Mouse (Mus musculus): ENCODE measurements around the gene Afdn. TPM values are rescaled to one million over a fixed set of nuclear protein-coding genes. Genes with fewer than 3 reads are reported as not detected.
"Not testable (repeated sequence)": the region's sequence is repeated elsewhere in the genome, so short reads cannot be mapped to it uniquely, and the experiment has no call there.

The Afdn gene
- polyA plus RNA-seq, 1 experiment = 51.7 TPM

GRCm38 (mm10) chr17:13924588-13924987 is 164.2 kb downstream of the Afdn start:
- H3K4me1 ChIP-seq (ENCODE audit: control insufficient read depth, insufficient read depth, low read length) = peaks cover 27% of the 10 kb centered on the region
- H3K4me3 ChIP-seq (ENCODE audit: insufficient read depth, low read length) = no peak overlapping the region
- TF ChIP-seq POLR2A (IDR thresholded peaks at IDR 0.05; ENCODE audit: low read depth, low read length) = no peak
- no peak for TF ChIP-seq CTCF (IDR thresholded peaks at IDR 0.05; ENCODE audit: borderline replicate concordance, insufficient read depth, low read length)
- H3K27ac ChIP-seq (ENCODE audit: insufficient read depth, low read length) = no peak overlapping the region

GRCm38 (mm10) chr17:13925931-13926330 is 165.6 kb downstream of the Afdn start:
- TF ChIP-seq POLR2A (IDR thresholded peaks at IDR 0.05; ENCODE audit: low read depth, low read length) (no peak), CTCF (IDR thresholded peaks at IDR 0.05; ENCODE audit: borderline replicate concordance, insufficient read depth, low read length) (no peak)
- Histone ChIP-seq H3K27ac (ENCODE audit: insufficient read depth, low read length) (no peak overlapping the region), H3K4me1 (ENCODE audit: control insufficient read depth, insufficient read depth, low read length) (peaks cover 17% of the 10 kb centered on the region), H3K4me3 (ENCODE audit: insufficient read depth, low read length) (no peak overlapping the region)

- TF ChIP-seq CTCF (IDR thresholded peaks at IDR 0.05; ENCODE audit: borderline replicate concordance, insufficient read depth, low read length) = no peak
- no peaks in the 10 kb centered on the region; the same call in 1 of the 2 replicates for H3K4me1 ChIP-seq (ENCODE audit: control insufficient read depth, insufficient read depth, low read length)
- no peak overlapping the region for H3K4me3 ChIP-seq (ENCODE audit: insufficient read depth, low read length)
- no peak overlapping the region for H3K27ac ChIP-seq (ENCODE audit: insufficient read depth, low read length)
These were observed 170.1 kb downstream of the Afdn start for GRCm38 (mm10) chr17:13930421-13930820.

GRCm38 (mm10) chr17:13935364-13935763 is 175.0 kb downstream of the Afdn start:
- H3K4me1 ChIP-seq (ENCODE audit: control insufficient read depth, insufficient read depth, low read length); H3K27ac ChIP-seq (ENCODE audit: insufficient read depth, low read length); H3K4me3 ChIP-seq (ENCODE audit: insufficient read depth, low read length): not testable (repeated sequence)

- Histone ChIP-seq H3K4me3 (ENCODE audit: insufficient read depth, low read length) (no peak overlapping the region), H3K4me1 (ENCODE audit: control insufficient read depth, insufficient read depth, low read length) (no peaks in the 10 kb centered on the region), H3K27ac (ENCODE audit: insufficient read depth, low read length) (no peak overlapping the region)
- TF ChIP-seq CTCF (IDR thresholded peaks at IDR 0.05; ENCODE audit: borderline replicate concordance, insufficient read depth, low read length) (no peak), POLR2A (IDR thresholded peaks at IDR 0.05; ENCODE audit: low read depth, low read length) (no peak)
These were observed 177.4 kb downstream of the Afdn start for GRCm38 (mm10) chr17:13937787-13938186.

- no peak for TF ChIP-seq CTCF (IDR thresholded peaks at IDR 0.05; ENCODE audit: borderline replicate concordance, insufficient read depth, low read length)
- no peak for TF ChIP-seq POLR2A (IDR thresholded peaks at IDR 0.05; ENCODE audit: low read depth, low read length)
- Histone ChIP-seq H3K4me1 (ENCODE audit: control insufficient read depth, insufficient read depth, low read length) (no peaks in the 10 kb centered on the region), H3K27ac (ENCODE audit: insufficient read depth, low read length) (no peak overlapping the region), H3K4me3 (ENCODE audit: insufficient read depth, low read length) (no peak overlapping the region)
These were observed 178.3 kb downstream of the Afdn start for GRCm38 (mm10) chr17:13938652-13939051.

- H3K4me3 ChIP-seq (ENCODE audit: insufficient read depth, low read length) = not testable (repeated sequence)
These were observed 178.9 kb downstream of the Afdn start for GRCm38 (mm10) chr17:13939231-13939630.

GRCm38 (mm10) chr17:13940487-13940886 is 180.1 kb downstream of the Afdn start:
- no peak overlapping the region for H3K27ac ChIP-seq (ENCODE audit: insufficient read depth, low read length)
- H3K4me3 ChIP-seq (ENCODE audit: insufficient read depth, low read length) = no peak overlapping the region
- H3K4me1 ChIP-seq (ENCODE audit: control insufficient read depth, insufficient read depth, low read length) = no peaks in the 10 kb centered on the region
- TF ChIP-seq CTCF (IDR thresholded peaks at IDR 0.05; ENCODE audit: borderline replicate concordance, insufficient read depth, low read length) = no peak
- TF ChIP-seq POLR2A (IDR thresholded peaks at IDR 0.05; ENCODE audit: low read depth, low read length) = no peak

More at GRCm38 (mm10) chr17:13939231-13939630, 178.9 kb downstream of the Afdn start:
- not testable (repeated sequence) for H3K4me1 ChIP-seq (ENCODE audit: control insufficient read depth, insufficient read depth, low read length); H3K27ac ChIP-seq (ENCODE audit: insufficient read depth, low read length)

- not testable (repeated sequence) for H3K27ac ChIP-seq (ENCODE audit: insufficient read depth, low read length); H3K4me1 ChIP-seq (ENCODE audit: control insufficient read depth, insufficient read depth, low read length); H3K4me3 ChIP-seq (ENCODE audit: insufficient read depth, low read length)
These were observed 187.7 kb downstream of the Afdn start, which contains the start of gene Gm7168 for GRCm38 (mm10) chr17:13948073-13948472. Gm7168 (plus strand) TSS chr17:13948373.

GRCm38 (mm10) chr17:13951570-13951969 is 191.2 kb downstream of the Afdn start:
- H3K27ac ChIP-seq (ENCODE audit: insufficient read depth, low read length); H3K4me3 ChIP-seq (ENCODE audit: insufficient read depth, low read length); H3K4me1 ChIP-seq (ENCODE audit: control insufficient read depth, insufficient read depth, low read length): not testable (repeated sequence)

Other genes with a start within 250 kb of the Afdn start
- gene Tcte2, start 1.3 kb downstream of the Afdn start, polyA plus RNA-seq (2011; ENCODE audit: insufficient read length, low read depth, missing spikeins) = 1.7 and 2.0 TPM in 2 replicates
- not detected in 2 replicates for gene Gm7168, start 187.8 kb downstream of the Afdn start, polyA plus RNA-seq (2011; ENCODE audit: insufficient read length, low read depth, missing spikeins)
- not detected in 2 replicates for gene Gm7356, start 243.2 kb downstream of the Afdn start, polyA plus RNA-seq (2011; ENCODE audit: insufficient read length, low read depth, missing spikeins)

Measured in embryonic fibroblast, embryonic 13.5 days (primary cell).